Mouse (Mus musculus): ENCODE results near the gene Sept9. TPM values are rescaled to one million over a fixed set of nuclear protein-coding genes. Genes with fewer than 3 reads are reported as not detected.

Gene Sept9
- polyA plus RNA-seq, 2 experiments: 78.7 to 125 TPM

- Histone ChIP-seq H3K4me1 (ENCODE audit: control insufficient read depth, insufficient read depth, low read length) (peaks cover 24% of the 10 kb centered on the region), H3K27ac (replicated peaks; ENCODE audit: low read depth, low read length) (0 out of 2 replicates have a peak overlapping the region, but pooled peaks have one; percentile 20), H3K9me3 (ENCODE audit: control insufficient read depth, low read length) (no peaks in the 10 kb centered on the region), H3K4me3 (replicated peaks; ENCODE audit: low read length) (peak overlapping the region; percentile 37), H3K4me2 (replicated peaks; ENCODE audit: low read depth, low read length, severe bottlenecking) (peak overlapping the region; percentile 71), H3K27me3 (ENCODE audit: control insufficient read depth, insufficient read depth, low read length) (peaks cover 8% of the 10 kb centered on the region; the same call in 1 of the 2 replicates), H3K9ac (ENCODE audit: low read depth, low read length, severe bottlenecking) (peak overlapping the region; percentile 44; the same call in 1 of the 2 replicates), H3K36me3 (ENCODE audit: control insufficient read depth, insufficient read depth, low read length) (no peaks in the 10 kb centered on the region)
- ATAC-seq (ENCODE audit: low FRiP score, low read depth) (peak; percentile 54), DNase-seq (ENCODE audit: low spot score) (peak; percentile 67)
- no peak for TF ChIP-seq POLR2A (IDR thresholded peaks at IDR 0.05; ENCODE audit: borderline replicate concordance, extremely low read depth, insufficient read depth, insufficient read length)
- WGBS: under 1% methylated on average over 28 of the region's 28 CpGs
These were observed 208.4 kb downstream of the Sept9 start for GRCm38 (mm10) chr11:117407651-117408441.

GRCm38 (mm10) chr11:117408442-117409031 is 209.1 kb downstream of the Sept9 start:
- H3K9ac ChIP-seq (ENCODE audit: low read depth, low read length, severe bottlenecking): no peak overlapping the region
- no peaks in the 10 kb centered on the region for H3K9me3 ChIP-seq (ENCODE audit: control insufficient read depth, low read length)
- peaks cover 24% of the 10 kb centered on the region for H3K4me1 ChIP-seq (ENCODE audit: control insufficient read depth, insufficient read depth, low read length)
- DNase-seq (ENCODE audit: low spot score): no peak
- peaks cover 10% of the 10 kb centered on the region for H3K27me3 ChIP-seq (ENCODE audit: control insufficient read depth, insufficient read depth, low read length)
- no peak for TF ChIP-seq POLR2A (IDR thresholded peaks at IDR 0.05; ENCODE audit: borderline replicate concordance, extremely low read depth, insufficient read depth, insufficient read length)
- peak overlapping the region; percentile 71 for H3K4me2 ChIP-seq (replicated peaks; ENCODE audit: low read depth, low read length, severe bottlenecking)
- 4% methylated on average over 16 of the region's 16 CpGs for WGBS
- no peaks in the 10 kb centered on the region for H3K36me3 ChIP-seq (ENCODE audit: control insufficient read depth, insufficient read depth, low read length)
- no peak overlapping the region for H3K27ac ChIP-seq (replicated peaks; ENCODE audit: low read depth, low read length)
- ATAC-seq (ENCODE audit: low FRiP score, low read depth): no peak
- peak overlapping the region; percentile 37 for H3K4me3 ChIP-seq (replicated peaks; ENCODE audit: low read length)

GRCm38 (mm10) chr11:117409331-117409730 is 209.9 kb downstream of the Sept9 start:
- Histone ChIP-seq H3K4me1 (ENCODE audit: control insufficient read depth, insufficient read depth, low read length) (peaks cover 24% of the 10 kb centered on the region), H3K9ac (ENCODE audit: low read depth, low read length, severe bottlenecking) (no peak overlapping the region), H3K36me3 (ENCODE audit: control insufficient read depth, insufficient read depth, low read length) (no peaks in the 10 kb centered on the region), H3K9me3 (ENCODE audit: control insufficient read depth, low read length) (no peaks in the 10 kb centered on the region), H3K27ac (replicated peaks; ENCODE audit: low read depth, low read length) (no peak overlapping the region), H3K4me2 (replicated peaks; ENCODE audit: low read depth, low read length, severe bottlenecking) (no peak overlapping the region), H3K27me3 (ENCODE audit: control insufficient read depth, insufficient read depth, low read length) (peaks cover 18% of the 10 kb centered on the region), H3K4me3 (replicated peaks; ENCODE audit: low read length) (no peak overlapping the region)
- ATAC-seq (ENCODE audit: low FRiP score, low read depth) (no peak), DNase-seq (ENCODE audit: low spot score) (no peak)
- TF ChIP-seq POLR2A (IDR thresholded peaks at IDR 0.05; ENCODE audit: borderline replicate concordance, extremely low read depth, insufficient read depth, insufficient read length): no peak
- WGBS: 45% methylated on average over 11 of the region's 11 CpGs

DNA sequence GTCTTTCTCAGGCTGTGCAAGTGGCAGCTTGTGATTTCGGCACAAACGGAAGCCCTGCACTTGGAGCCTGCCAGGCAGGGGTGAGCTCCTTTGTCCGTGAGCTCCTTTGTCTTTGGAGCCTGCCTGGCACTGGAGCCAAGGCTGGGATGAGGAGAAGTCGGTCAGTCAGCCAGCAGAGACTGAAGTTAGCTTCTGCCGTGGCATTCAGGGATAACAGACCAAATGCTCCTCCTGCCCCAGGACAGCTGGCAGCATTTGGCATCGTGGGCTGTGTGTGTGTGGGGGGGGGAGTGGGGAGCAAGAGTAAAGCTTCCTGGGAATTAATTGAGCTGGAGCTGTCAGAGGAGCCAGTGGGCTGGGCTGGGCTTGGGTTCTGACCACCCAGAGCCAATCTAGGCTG is 210.6 kb downstream of the Sept9 start:
- Histone ChIP-seq H3K9me3 (ENCODE audit: control insufficient read depth, low read length) (no peaks in the 10 kb centered on the region), H3K4me3 (replicated peaks; ENCODE audit: low read length) (no peak overlapping the region), H3K4me1 (ENCODE audit: control insufficient read depth, insufficient read depth, low read length) (peaks cover 25% of the 10 kb centered on the region), H3K36me3 (ENCODE audit: control insufficient read depth, insufficient read depth, low read length) (no peaks in the 10 kb centered on the region), H3K27me3 (ENCODE audit: control insufficient read depth, insufficient read depth, low read length) (peaks cover 24% of the 10 kb centered on the region), H3K27ac (replicated peaks; ENCODE audit: low read depth, low read length) (no peak overlapping the region), H3K4me2 (replicated peaks; ENCODE audit: low read depth, low read length, severe bottlenecking) (no peak overlapping the region), H3K9ac (ENCODE audit: low read depth, low read length, severe bottlenecking) (no peak overlapping the region)
- no peak for TF ChIP-seq POLR2A (IDR thresholded peaks at IDR 0.05; ENCODE audit: borderline replicate concordance, extremely low read depth, insufficient read depth, insufficient read length)
- no peak for ATAC-seq (ENCODE audit: low FRiP score, low read depth)
- WGBS: 20% methylated on average over 6 of the region's 6 CpGs
- no peak for DNase-seq (ENCODE audit: low spot score)

DNA sequence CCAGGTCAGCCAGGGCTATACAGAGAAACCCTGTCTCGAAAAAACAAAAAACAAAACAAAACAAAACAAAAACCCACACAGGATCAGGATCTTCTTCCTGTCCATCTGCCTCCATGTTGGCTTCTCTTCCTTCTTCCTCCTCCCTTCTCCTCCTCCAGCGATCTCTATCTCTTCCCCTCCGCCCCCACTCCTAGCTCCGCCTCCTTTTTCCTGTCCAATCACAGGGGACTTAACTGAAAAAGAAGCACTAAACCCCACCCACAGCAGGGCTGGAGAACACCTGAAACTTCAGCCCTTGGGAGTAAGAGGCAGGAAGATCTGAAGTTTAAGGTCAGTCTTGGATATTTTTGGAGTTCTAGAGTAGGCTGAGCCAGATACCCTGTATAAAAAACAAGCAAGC is 212.2 kb downstream of the Sept9 start:
- Histone ChIP-seq H3K4me2 (replicated peaks; ENCODE audit: low read depth, low read length, severe bottlenecking) (no peak overlapping the region), H3K27me3 (ENCODE audit: control insufficient read depth, insufficient read depth, low read length) (peaks cover 31% of the 10 kb centered on the region), H3K9ac (ENCODE audit: low read depth, low read length, severe bottlenecking) (no peak overlapping the region), H3K9me3 (ENCODE audit: control insufficient read depth, low read length) (no peaks in the 10 kb centered on the region), H3K36me3 (ENCODE audit: control insufficient read depth, insufficient read depth, low read length) (no peaks in the 10 kb centered on the region), H3K4me1 (ENCODE audit: control insufficient read depth, insufficient read depth, low read length) (peaks cover 35% of the 10 kb centered on the region), H3K27ac (replicated peaks; ENCODE audit: low read depth, low read length) (no peak overlapping the region), H3K4me3 (replicated peaks; ENCODE audit: low read length) (no peak overlapping the region)
- no peak for TF ChIP-seq POLR2A (IDR thresholded peaks at IDR 0.05; ENCODE audit: borderline replicate concordance, extremely low read depth, insufficient read depth, insufficient read length)
- ATAC-seq (ENCODE audit: low FRiP score, low read depth) (no peak), DNase-seq (ENCODE audit: low spot score) (no peak)
- WGBS: 80% methylated on average over 4 of the region's 4 CpGs

Other genes starting within 250 kb of the Sept9 start
- 72.5 and 85.2 TPM in 2 replicates for gene Sec14l1, start 84.5 kb upstream of the Sept9 start, polyA plus RNA-seq (2012; rRNA removed)
- 38.7 and 40.3 TPM in 2 replicates for gene Sec14l1, start 84.5 kb upstream of the Sept9 start, polyA plus RNA-seq (2014; fragmentation: Nextera tagmentation; extraction: Ambion mirVana)